ENCODE assay signal across 22 mouse cellular contexts in the genomic region with DNA sequence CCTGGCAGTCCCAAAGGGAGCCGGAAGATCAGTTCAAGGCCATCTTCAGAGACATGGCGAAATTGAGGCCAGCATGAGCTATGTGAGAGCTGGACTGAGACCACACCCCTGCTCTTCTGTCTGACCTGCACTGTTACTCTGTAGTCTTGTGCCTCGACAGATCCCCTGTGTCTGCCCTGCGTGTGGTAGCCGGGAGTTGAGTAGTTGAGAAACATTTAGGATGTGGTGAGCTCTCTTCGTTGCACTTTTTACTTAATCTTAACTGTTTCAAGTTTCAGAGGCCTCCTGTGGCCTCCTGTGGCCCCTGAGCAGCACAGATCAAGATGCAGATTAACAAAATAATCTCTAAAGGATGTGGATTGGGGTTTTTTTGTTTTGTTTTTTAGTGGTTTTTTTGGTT.
A peak's percentile ranks its signal among the peaks of the same experiment; 100 is the strongest.
DNase-seq lines count a peak whose midpoint lies in the region; ATAC-seq and TF ChIP-seq lines count a peak whose summit lies in the region.
"Had no signal": no experiment of that assay in that cellular context is flagged by ENCODE, and none has a peak within 500 bp of the region (broad histone marks: within the 10 kb centered on the region; RNA-seq: fewer than 3 reads in every experiment).

No protein-coding gene starts in this region.

- no peaks in the 10 kb centered on the region for H3K9me3 ChIP-seq in liver, postnatal 0 days (ENCODE audit: low read length)
- H3K9me3 ChIP-seq in liver, embryonic 11.5 days (ENCODE audit: control insufficient read depth, low read length) = no peaks in the 10 kb centered on the region
- H3K9me3 ChIP-seq: embryonic facial prominence, embryonic 10.5 days; forebrain, embryonic 12.5 days; heart, embryonic 12.5 days; limb, embryonic 13.5 days; midbrain, embryonic 10.5 days had no signal

- ATAC-seq in liver, postnatal 0 days = no peak
- ATAC-seq in liver, embryonic 11.5 days (replicated peaks; ENCODE audit: low FRiP score) = no peak
- peak; percentile 61 for ATAC-seq in granulocyte monocyte progenitor cell, adult 5-6 weeks (replicated peaks; ENCODE audit: poor library complexity, severe bottlenecking)

- H3K9ac ChIP-seq in liver, postnatal 0 days (replicated peaks) = no peak overlapping the region
- H3K9ac ChIP-seq in liver, embryonic 11.5 days (ENCODE audit: low read depth, low read length) = no peak overlapping the region
- H3K9ac ChIP-seq: forebrain, embryonic 12.5 days; heart, embryonic 12.5 days; hindbrain, embryonic 14.5 days; limb, embryonic 13.5 days had no signal

- H3K4me3 ChIP-seq in liver, postnatal 0 days (ENCODE audit: low read depth, low read length) = no peak overlapping the region
- H3K4me3 ChIP-seq in liver, embryonic 11.5 days (ENCODE audit: low read depth, low read length) = no peak overlapping the region
- H3K4me3 ChIP-seq: embryonic facial prominence, embryonic 10.5 days; forebrain, embryonic 12.5 days; gastrocnemius, adult 2 months; heart, embryonic 12.5 days; limb, embryonic 13.5 days; midbrain, embryonic 10.5 days had no signal

- TF ChIP-seq EP300 in liver, postnatal 0 days (IDR thresholded peaks at IDR 0.05; ENCODE audit: low read depth) = no peak

- peaks cover 15% of the 10 kb centered on the region for H3K4me1 ChIP-seq in liver, postnatal 0 days (ENCODE audit: insufficient read depth)
- peaks cover 17% of the 10 kb centered on the region for H3K4me1 ChIP-seq in liver, embryonic 11.5 days (replicated peaks; ENCODE audit: control insufficient read depth, insufficient read depth, low read length)

- 32% methylated on average over 6 of the region's 6 CpGs for WGBS in liver, postnatal 0 days (ENCODE audit: insufficient replicate concordance)
- 28% methylated on average over 6 of the region's 6 CpGs for WGBS in liver, embryonic 11.5 days

- peak overlapping the region; percentile 31; the same call in 1 of the 2 replicates for H3K27ac ChIP-seq in liver, postnatal 0 days (ENCODE audit: low read depth)
- no peak overlapping the region for H3K27ac ChIP-seq in liver, embryonic 11.5 days (ENCODE audit: low read depth, low read length)
- H3K27ac ChIP-seq: embryonic facial prominence, embryonic 10.5 days; forebrain, embryonic 12.5 days; gastrocnemius, adult 2 months; hindbrain, embryonic 14.5 days; kidney, postnatal 0 days; limb, embryonic 13.5 days; midbrain, embryonic 10.5 days had no signal

- H3K36me3 ChIP-seq in liver, postnatal 0 days (replicated peaks; ENCODE audit: insufficient read depth, low read length) = no peaks in the 10 kb centered on the region
- no peaks in the 10 kb centered on the region for H3K36me3 ChIP-seq in liver, embryonic 11.5 days (ENCODE audit: control insufficient read depth, insufficient read depth, low read length)
- H3K36me3 ChIP-seq: forebrain, embryonic 12.5 days; heart, embryonic 12.5 days; midbrain, embryonic 10.5 days had no signal

- peaks cover 25% of the 10 kb centered on the region for H3K27me3 ChIP-seq in liver, postnatal 0 days (ENCODE audit: insufficient read depth, low read length)
- H3K27me3 ChIP-seq in liver, embryonic 11.5 days (replicated peaks; ENCODE audit: control insufficient read depth, insufficient read depth, low read length) = no peaks in the 10 kb centered on the region
- H3K27me3 ChIP-seq: forebrain, embryonic 12.5 days; heart, embryonic 12.5 days; limb, embryonic 13.5 days had no signal

- TF ChIP-seq CTCF in liver, postnatal 0 days (IDR thresholded peaks at IDR 0.05; ENCODE audit: low read depth) = no peak

- no peak overlapping the region for H3K4me2 ChIP-seq in liver, postnatal 0 days (ENCODE audit: low read depth, low read length)
- no peak overlapping the region for H3K4me2 ChIP-seq in liver, embryonic 11.5 days
- H3K4me2 ChIP-seq: forebrain, embryonic 12.5 days; heart, embryonic 12.5 days; hindbrain, embryonic 14.5 days; limb, embryonic 13.5 days had no signal

- DNase-seq in liver, postnatal 0 days = no peak
- no peak for DNase-seq in liver, embryonic 11.5 days (ENCODE audit: low spot score)
- peak; percentile 15 for DNase-seq in ES-CJ7 (ENCODE audit: low read depth, low spot score)
- peak; percentile 36 for DNase-seq in thymus, postnatal 4 days
- DNase-seq in heart, adult 18-20 months = no peak
- DNase-seq in heart, postnatal 4 days = no peak
- DNase-seq: adrenal gland, postnatal 25 days; cerebellum, adult 11-12 months; cerebellum, postnatal 14 days; gastrocnemius, adult 2 months; heart, postnatal 14 days; kidney, adult 11 months; lung, postnatal 14 days; right cerebral cortex, adult 18-20 months had no signal

Comparison
In these comparisons a context has a peak if more than half of its experiments do, and no peak if none do; other contexts are left out.
1. DNase-seq: peak in ES-CJ7 (single experiment) and thymus, postnatal 4 days (single experiment); none in liver, postnatal 0 days (single experiment), liver, embryonic 11.5 days (single experiment), heart, adult 18-20 months (0 of 2) and heart, postnatal 4 days (single experiment).